Mouse (Mus musculus): ENCODE results near the gene Ncstn. TPM values are rescaled to one million over a fixed set of nuclear protein-coding genes. Genes with fewer than 3 reads are reported as not detected.
A peak's percentile ranks its signal among the peaks of the same experiment; 100 is the strongest.

Ncstn gene
- total and polyA plus RNA-seq, 2 experiments from 2014 or later, result 73.1 to 93.9 TPM

- Histone ChIP-seq H3K9ac (no peak overlapping the region), H3K4me2 (ENCODE audit: low read depth) (no peak overlapping the region), H3K4me3 (ENCODE audit: low read depth, low read length) (no peak overlapping the region), H3K4me1 (ENCODE audit: insufficient read depth) (no peaks in the 10 kb centered on the region), H3K27ac (ENCODE audit: low read depth, low read length) (no peak overlapping the region), H3K9me3 (ENCODE audit: low read length) (no peaks in the 10 kb centered on the region), H3K36me3 (ENCODE audit: insufficient read depth) (peaks cover 40% of the 10 kb centered on the region), H3K27me3 (ENCODE audit: insufficient read depth, low read length) (no peaks in the 10 kb centered on the region)
- no peak for DNase-seq
- no peak for ATAC-seq
- WGBS, result 80% methylated on average over 5 of the region's 5 CpGs
- TF ChIP-seq CTCF (IDR thresholded peaks at IDR 0.05; ENCODE audit: low read depth), result no peak
Measured at GRCm38 (mm10) chr1:172077981-172078380, 4.6 kb downstream of the Ncstn start.

GRCm38 (mm10) chr1:172072604-172073003, 10.0 kb downstream of the Ncstn start:
- no peak overlapping the region for H3K27ac ChIP-seq (ENCODE audit: low read depth, low read length)
- no peaks in the 10 kb centered on the region for H3K4me1 ChIP-seq (ENCODE audit: insufficient read depth)
- H3K4me2 ChIP-seq (ENCODE audit: low read depth), result no peak overlapping the region
- ATAC-seq (no peak), DNase-seq (no peak)
- no peak overlapping the region for H3K4me3 ChIP-seq (ENCODE audit: low read depth, low read length)
- no peak overlapping the region for H3K9ac ChIP-seq
- no peak for TF ChIP-seq CTCF (IDR thresholded peaks at IDR 0.05; ENCODE audit: low read depth)
- H3K36me3 ChIP-seq (ENCODE audit: insufficient read depth), result peaks cover 79% of the 10 kb centered on the region
- 97% methylated on average over 7 of the region's 7 CpGs for WGBS
- no peaks in the 10 kb centered on the region for H3K27me3 ChIP-seq (ENCODE audit: insufficient read depth, low read length)
- no peaks in the 10 kb centered on the region for H3K9me3 ChIP-seq (ENCODE audit: low read length)

GRCm38 (mm10) chr1:172071556-172071955, 11.0 kb downstream of the Ncstn start:
- no peaks in the 10 kb centered on the region for H3K27me3 ChIP-seq (ENCODE audit: insufficient read depth, low read length)
- ATAC-seq (peak; percentile 86), DNase-seq (peak; percentile 27)
- no peak overlapping the region for H3K27ac ChIP-seq (ENCODE audit: low read depth, low read length)
- no peak overlapping the region for H3K9ac ChIP-seq
- TF ChIP-seq CTCF (IDR thresholded peaks at IDR 0.05; ENCODE audit: low read depth), result no peak
- no peak overlapping the region for H3K4me2 ChIP-seq (ENCODE audit: low read depth)
- WGBS, result 56% methylated on average over 4 of the region's 4 CpGs
- peaks cover 89% of the 10 kb centered on the region for H3K36me3 ChIP-seq (ENCODE audit: insufficient read depth)
- H3K4me1 ChIP-seq (ENCODE audit: insufficient read depth), result no peaks in the 10 kb centered on the region
- no peak overlapping the region for H3K4me3 ChIP-seq (ENCODE audit: low read depth, low read length)
- H3K9me3 ChIP-seq (ENCODE audit: low read length), result no peaks in the 10 kb centered on the region

- Histone ChIP-seq H3K9ac (no peak overlapping the region), H3K4me1 (ENCODE audit: insufficient read depth) (no peaks in the 10 kb centered on the region), H3K4me3 (ENCODE audit: low read depth, low read length) (no peak overlapping the region), H3K9me3 (ENCODE audit: low read length) (no peaks in the 10 kb centered on the region), H3K27me3 (ENCODE audit: insufficient read depth, low read length) (no peaks in the 10 kb centered on the region), H3K36me3 (ENCODE audit: insufficient read depth) (peaks cover 95% of the 10 kb centered on the region), H3K27ac (ENCODE audit: low read depth, low read length) (no peak overlapping the region), H3K4me2 (ENCODE audit: low read depth) (no peak overlapping the region)
- 84% methylated on average over 6 of the region's 6 CpGs for WGBS
- no peak for TF ChIP-seq CTCF (IDR thresholded peaks at IDR 0.05; ENCODE audit: low read depth)
- ATAC-seq (no peak), DNase-seq (no peak)
Measured at GRCm38 (mm10) chr1:172070227-172070626, 12.4 kb downstream of the Ncstn start.

GRCm38 (mm10) chr1:172064613-172065141, 17.9 kb downstream of the Ncstn start:
- 0 out of 2 replicates have a peak, but pooled peaks have one; percentile 10 for TF ChIP-seq CTCF (IDR thresholded peaks at IDR 0.05; ENCODE audit: low read depth)
- H3K4me3 ChIP-seq (ENCODE audit: low read depth, low read length), result no peak overlapping the region
- H3K36me3 ChIP-seq (ENCODE audit: insufficient read depth), result peaks cover 54% of the 10 kb centered on the region
- no peaks in the 10 kb centered on the region for H3K9me3 ChIP-seq (ENCODE audit: low read length)
- no peak overlapping the region for H3K4me2 ChIP-seq (ENCODE audit: low read depth)
- no peak overlapping the region for H3K27ac ChIP-seq (ENCODE audit: low read depth, low read length)
- ATAC-seq (peak; percentile 87), DNase-seq (peak; percentile 43)
- H3K4me1 ChIP-seq (ENCODE audit: insufficient read depth), result no peaks in the 10 kb centered on the region
- no peak overlapping the region for H3K9ac ChIP-seq
- no peaks in the 10 kb centered on the region for H3K27me3 ChIP-seq (ENCODE audit: insufficient read depth, low read length)
- 53% methylated on average over 13 of the region's 13 CpGs for WGBS

GRCm38 (mm10) chr1:172063291-172064023, 19.1 kb downstream of the Ncstn start:
- Histone ChIP-seq H3K4me3 (ENCODE audit: low read depth, low read length) (no peak overlapping the region), H3K27ac (ENCODE audit: low read depth, low read length) (no peak overlapping the region), H3K36me3 (ENCODE audit: insufficient read depth) (peaks cover 42% of the 10 kb centered on the region), H3K9me3 (ENCODE audit: low read length) (no peaks in the 10 kb centered on the region), H3K4me1 (ENCODE audit: insufficient read depth) (no peaks in the 10 kb centered on the region), H3K27me3 (ENCODE audit: insufficient read depth, low read length) (no peaks in the 10 kb centered on the region), H3K9ac (no peak overlapping the region), H3K4me2 (ENCODE audit: low read depth) (no peak overlapping the region)
- no peak for TF ChIP-seq CTCF (IDR thresholded peaks at IDR 0.05; ENCODE audit: low read depth)
- ATAC-seq, result no peak
- 74% methylated on average over 4 of the region's 4 CpGs for whole genome bisulfite sequencing
- DNase-seq, result no peak

GRCm38 (mm10) chr1:172062101-172062500, 20.5 kb downstream of the Ncstn start:
- no peak for TF ChIP-seq CTCF (IDR thresholded peaks at IDR 0.05; ENCODE audit: low read depth)
- H3K4me2 ChIP-seq (ENCODE audit: low read depth), result no peak overlapping the region
- H3K27ac ChIP-seq (ENCODE audit: low read depth, low read length), result no peak overlapping the region
- H3K9ac ChIP-seq, result no peak overlapping the region
- WGBS, result 89% methylated on average over 2 of the region's 2 CpGs
- H3K9me3 ChIP-seq (ENCODE audit: low read length), result no peaks in the 10 kb centered on the region
- H3K36me3 ChIP-seq (ENCODE audit: insufficient read depth), result peaks cover 29% of the 10 kb centered on the region
- no peak for DNase-seq
- no peaks in the 10 kb centered on the region for H3K4me1 ChIP-seq (ENCODE audit: insufficient read depth)
- no peaks in the 10 kb centered on the region for H3K27me3 ChIP-seq (ENCODE audit: insufficient read depth, low read length)
- no peak overlapping the region for H3K4me3 ChIP-seq (ENCODE audit: low read depth, low read length)
- no peak for ATAC-seq

Data from forebrain, postnatal 0 days (tissue).